Mouse (Mus musculus): ENCODE measurements around the gene Relb. TPM values are rescaled to one million over a fixed set of nuclear protein-coding genes. Genes with fewer than 3 reads are reported as not detected.

The Relb gene
- polyA plus RNA-seq, 1 experiment, result 76.0 TPM

DNA sequence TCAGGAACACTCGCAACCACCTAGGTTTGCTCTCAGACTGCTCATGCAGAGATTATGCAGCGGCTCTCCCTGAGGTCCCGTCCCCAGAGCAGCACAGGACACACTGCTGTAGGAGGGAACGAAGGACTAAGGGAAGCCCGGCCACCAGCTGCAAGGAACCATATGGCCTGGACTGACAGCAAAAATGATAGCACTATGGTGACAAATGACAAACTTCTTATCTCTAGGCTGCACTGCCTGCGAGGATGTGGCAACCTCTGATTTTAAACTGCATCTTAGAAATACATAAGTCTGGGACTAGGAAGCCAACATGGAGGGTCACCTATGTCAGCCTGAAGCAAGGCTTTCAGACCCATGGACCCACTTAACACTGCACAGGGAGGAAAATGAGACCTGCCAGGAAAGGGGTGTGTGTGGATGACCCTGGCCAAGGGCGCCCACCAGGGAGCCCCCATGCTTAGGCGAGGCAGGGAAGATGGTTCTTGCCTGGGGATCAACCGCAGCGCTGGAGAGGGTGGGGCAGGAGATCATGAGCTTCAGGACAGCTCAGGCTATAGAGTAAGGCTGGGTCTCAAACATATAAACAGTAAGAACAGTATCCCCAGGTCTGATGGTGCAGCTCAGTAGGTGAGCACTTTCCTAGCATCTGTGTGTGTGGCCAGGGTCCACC is 36.0 kb downstream of the Relb start:
- 88% methylated on average over 10 of the region's 10 CpGs for whole genome bisulfite sequencing
- no peak for DNase-seq (ENCODE audit: low read depth, low spot score)

DNA sequence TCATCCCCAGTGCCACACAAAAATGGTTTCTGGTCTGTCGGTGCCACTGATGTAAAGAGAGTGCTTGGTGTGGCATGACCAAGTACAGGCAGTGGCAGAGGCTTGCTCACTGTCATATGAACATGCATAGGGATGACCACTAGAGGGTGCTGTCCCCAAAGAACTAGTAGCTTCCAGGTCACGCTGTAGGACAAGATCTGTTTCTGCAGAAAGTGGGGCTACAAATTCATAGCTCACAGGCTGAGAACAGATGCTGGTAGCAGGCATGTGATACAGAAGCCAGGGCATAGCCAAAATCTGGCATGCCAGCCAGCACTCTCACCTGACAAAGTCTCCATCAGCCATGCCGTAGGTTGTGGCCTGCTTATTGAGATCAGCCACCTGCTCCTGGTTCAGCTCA is 39.3 kb downstream of the Relb start:
- WGBS, result 40% methylated on average over 3 of the region's 3 CpGs
- no peak for DNase-seq (ENCODE audit: low read depth, low spot score)

DNA sequence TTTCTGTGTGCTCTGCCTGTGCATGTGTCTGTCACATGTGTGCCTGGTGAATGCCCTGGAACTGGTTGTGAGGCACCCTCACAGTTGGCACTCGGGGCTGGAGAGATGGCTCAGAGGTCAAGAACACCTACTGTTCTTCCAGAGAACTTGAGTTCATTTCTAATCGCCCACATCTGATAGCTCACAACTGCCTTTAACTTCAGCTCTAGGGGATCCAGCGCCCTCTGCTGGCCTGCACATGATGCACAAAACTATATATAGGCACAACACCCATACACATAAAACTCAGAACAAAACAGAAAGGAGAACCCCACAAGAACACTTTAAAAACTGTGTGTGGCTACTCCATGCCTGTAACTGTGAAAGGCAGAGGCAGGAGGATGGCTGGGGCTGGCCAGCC is 40.0 kb downstream of the Relb start:
- WGBS, result 51% methylated on average over 3 of the region's 3 CpGs
- no peak for DNase-seq (ENCODE audit: low read depth, low spot score)

DNA sequence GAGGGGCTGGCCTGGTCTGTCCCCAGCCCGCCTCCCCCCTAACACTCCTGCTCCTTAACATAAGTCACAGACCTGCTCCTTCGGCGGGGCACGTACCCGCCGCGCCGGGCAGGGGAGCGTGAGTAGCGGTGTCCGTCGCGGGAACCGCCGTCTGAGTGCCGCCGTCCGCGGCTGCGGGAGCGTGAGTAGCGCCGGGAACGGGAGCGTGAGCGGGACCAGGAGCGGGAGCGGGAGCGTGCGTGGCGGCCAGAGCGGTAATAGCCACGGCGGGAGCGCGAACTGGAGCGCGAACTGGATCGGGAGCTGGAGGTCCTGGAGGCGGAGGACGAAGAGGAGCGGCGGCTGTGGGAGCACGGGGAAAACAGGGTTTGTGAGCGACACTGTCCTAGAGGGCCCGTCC is 43.0 kb downstream of the Relb start:
- 92% methylated on average over 46 of the region's 46 CpGs for WGBS
- no peak for DNase-seq (ENCODE audit: low read depth, low spot score)

DNA sequence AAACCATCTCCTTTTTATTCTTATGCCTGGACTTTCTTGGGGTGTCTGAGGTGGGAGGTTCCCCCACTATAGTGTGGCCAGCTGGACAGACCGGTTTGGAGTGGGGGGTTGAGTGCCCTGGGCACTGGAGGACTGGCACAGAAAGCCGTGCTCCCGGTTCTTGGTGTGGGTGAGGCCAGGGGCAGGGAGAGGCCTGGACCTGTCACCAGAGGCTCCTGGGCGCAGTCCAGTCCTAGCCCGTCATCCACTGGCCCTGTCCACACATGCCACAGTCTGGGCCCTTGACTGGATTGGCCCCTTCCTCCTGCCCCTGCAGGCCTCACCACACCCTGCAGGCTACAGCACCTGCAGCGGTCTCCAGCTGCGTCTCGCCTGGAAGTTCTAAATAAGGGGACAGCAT is 48.6 kb downstream of the Relb start:
- WGBS, result 68% methylated on average over 8 of the region's 8 CpGs
- DNase-seq (ENCODE audit: low read depth, low spot score), result no peak

DNA sequence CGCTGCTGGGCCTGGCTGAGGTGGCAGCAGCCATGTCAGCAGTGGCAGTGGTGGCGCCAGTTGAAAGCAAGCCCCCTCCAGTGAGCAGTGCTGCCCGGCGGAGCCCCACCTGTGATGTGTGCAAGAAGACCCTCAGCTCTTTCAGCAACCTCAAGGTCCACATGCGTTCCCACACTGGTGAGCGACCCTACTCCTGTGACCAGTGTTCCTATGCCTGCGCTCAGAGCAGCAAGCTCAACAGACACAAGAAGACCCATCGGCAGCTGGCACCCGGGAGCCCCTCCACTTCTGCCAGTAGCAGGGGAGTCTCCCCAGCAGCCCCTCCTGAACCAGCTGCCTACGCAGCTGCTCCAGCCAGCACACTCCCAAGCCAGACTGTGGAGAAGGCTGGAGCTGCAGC is 49.5 kb downstream of the Relb start:
- no peak for DNase-seq (ENCODE audit: low read depth, low spot score)
- 92% methylated on average over 10 of the region's 10 CpGs for WGBS

DNA sequence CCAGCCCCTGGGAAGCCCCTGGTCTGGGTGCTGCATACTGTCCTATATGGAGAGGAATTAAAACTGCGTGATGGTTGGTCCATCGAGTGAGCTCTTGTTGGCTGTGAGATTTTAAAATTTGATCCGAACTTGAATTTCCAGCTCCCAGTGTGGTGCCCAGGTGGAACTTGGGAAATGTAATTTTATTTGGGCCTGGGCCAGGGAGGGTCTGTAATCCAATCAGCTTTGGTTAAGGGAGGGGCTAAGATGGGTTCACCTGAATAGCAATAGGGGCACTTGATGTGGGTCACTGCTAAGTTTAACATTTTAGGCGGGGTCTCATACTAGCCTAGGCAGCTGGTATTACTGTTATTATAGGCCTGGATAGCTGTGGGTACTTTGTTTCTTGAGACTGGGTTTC is 50.8 kb downstream of the Relb start:
- 69% methylated on average over 4 of the region's 4 CpGs for WGBS
- DNase-seq (ENCODE audit: low read depth, low spot score), result no peak

DNA sequence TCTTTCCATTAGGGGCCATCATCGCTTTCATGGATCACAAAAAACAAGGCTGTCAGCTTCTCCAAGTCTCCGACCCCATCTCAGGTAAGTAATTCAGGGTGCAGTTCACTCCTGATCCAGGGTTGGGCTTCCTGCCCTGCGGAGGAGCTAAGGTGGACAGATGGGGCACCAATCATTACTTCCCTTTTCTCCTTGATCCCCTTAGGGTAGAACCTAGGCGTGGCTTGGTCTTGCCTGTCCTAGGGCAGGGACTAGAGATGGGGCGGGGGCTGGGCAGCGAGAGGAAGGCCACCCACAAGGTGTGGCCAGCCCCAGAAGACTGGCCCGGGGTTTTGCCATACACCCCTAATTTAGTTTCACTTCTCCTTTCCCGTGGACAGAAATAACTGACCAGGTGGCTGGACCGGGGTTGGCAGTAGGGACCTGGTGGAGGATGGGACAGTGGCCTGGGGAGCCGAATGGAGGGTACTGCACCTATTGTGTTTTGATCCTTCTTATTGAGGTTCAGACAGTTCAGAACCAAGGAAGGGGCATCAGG is 51.3 kb downstream of the Relb start:
- WGBS, result 13% methylated on average over 10 of the region's 10 CpGs
- DNase-seq (ENCODE audit: low read depth, low spot score), result no peak

DNA sequence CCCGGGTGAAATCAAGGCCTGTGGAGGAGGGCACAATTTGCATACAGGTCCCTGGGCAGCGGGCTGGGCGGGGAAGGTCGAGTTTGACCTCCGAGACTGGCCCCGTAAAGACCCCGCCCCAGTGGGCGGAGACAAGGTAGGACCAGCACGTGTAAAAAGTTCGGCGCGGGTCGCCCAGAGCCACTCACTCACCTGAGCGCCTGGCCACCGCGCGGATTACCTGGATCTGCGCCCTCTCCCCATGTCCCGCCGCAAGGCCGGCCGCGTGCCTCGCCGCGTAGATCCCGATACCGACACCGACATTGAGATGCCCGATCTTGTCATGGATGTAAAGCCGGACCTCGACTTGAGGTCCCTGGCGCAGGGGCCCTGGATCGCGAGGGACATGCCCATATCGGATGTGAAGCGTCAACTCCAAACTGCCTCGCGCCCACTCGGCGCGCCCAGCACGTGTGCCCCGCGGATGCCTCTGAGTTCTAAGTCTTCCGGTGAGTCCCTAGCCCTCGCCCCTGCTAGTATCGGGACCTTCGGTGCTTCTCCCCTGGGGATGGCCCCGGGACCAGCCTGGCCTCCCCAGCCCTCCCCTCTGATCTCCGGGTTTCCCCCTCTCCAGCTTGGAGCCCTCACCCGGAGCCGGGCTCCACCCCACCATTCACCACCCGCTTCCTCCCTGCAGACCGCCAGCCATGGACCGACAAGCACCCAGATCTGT is 51.9 kb downstream of the Relb start, which contains the start of the genes Zfp296 and Gemin7:
Gene Zfp296 (plus strand): TSS at position 147 of the 712 bp plus-strand sequence.
Gene Gemin7 (minus strand): TSS at position 455 of the 712 bp plus-strand sequence.
- WGBS, result under 1% methylated on average over 56 of the region's 56 CpGs
- DNase-seq (ENCODE audit: low read depth, low spot score), result no peak

DNA sequence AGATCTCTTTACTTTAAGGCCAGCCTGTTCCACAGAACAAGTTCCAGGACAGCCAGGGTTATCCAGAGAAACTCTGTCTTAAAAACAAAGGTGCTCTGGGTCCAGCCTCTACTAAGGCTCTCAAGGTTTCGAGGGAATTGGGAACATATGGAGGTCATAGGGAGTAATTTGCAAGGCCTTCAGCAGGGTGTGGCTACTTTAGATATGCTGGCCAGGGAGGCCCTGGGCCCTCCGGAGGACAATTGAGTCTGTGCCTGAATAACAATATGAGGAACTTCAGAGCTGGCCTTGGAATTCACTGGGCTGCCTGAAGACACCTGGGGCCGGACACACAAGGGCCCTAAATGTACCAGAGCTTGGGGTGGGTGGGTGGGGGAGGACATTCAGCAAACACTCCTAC is 53.7 kb downstream of the Relb start:
- no peak for DNase-seq (ENCODE audit: low read depth, low spot score)

DNA sequence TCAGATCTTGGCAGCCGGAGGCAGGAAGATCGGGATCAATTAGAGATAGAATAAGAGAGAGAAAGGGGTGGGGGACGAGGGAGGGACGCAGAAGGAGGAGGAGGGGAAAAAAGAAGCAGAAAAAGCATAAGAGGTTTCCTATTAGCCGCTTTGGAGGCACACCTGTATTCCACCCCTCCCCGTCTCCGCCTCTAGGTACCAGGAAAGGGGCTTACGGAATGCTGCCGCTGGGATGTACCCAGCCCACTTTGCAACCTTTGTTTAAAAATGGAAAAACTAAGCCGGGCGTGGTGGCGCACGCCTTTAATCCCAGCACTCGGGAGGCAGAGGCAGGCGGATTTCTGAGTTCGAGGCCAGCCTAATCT is 55.5 kb downstream of the Relb start:
- DNase-seq (ENCODE audit: low read depth, low spot score), result no peak
- 11% methylated on average over 16 of the region's 16 CpGs for WGBS

More for the DNA sequence above, 53.7 kb downstream of the Relb start:
- 48% methylated on average over 3 of the region's 3 CpGs for WGBS

DNA sequence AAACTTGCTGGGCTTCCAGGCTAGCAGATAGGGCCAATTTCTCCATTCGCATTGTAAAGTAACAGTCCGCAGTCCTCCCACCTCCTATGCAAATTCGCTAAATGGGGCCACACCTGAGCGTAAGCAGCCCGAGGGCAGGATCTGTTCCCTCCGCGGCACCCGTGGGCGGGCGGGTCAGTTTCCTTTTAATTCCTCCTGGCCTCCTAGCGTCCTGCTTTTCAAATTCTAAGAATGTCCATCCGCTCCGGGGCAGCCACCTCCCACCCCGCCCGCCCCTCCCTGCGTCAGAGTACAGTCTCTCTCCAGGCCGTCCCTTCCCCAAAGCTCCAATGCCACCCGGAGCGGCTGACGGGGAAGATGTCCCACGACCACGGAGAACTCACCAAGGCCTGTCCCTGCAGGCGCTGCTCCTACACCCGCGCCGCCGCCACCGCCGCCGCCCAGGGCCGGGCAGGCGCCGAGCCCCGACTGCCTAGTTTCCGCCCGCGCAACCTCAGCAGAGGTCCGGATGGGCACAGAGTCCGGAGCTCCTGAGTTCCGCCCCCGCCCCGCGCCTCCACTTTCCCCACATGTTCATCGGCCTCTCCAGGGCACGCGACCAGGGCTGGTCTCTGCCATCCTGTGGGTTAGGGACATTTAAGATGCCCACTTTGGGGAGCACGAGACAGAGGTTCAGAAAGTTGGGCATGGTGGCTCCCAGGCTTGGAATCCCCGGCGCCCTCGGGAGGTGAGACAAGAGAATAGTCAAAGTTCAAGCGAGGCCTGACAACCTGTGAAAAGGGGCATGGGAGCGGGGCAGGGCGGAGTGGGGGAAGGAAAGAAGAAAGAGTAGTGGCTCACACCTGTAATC is 56.1 kb downstream of the Relb start:
- no peak for DNase-seq (ENCODE audit: low read depth, low spot score)
- under 1% methylated on average over 53 of the region's 53 CpGs for WGBS

DNA sequence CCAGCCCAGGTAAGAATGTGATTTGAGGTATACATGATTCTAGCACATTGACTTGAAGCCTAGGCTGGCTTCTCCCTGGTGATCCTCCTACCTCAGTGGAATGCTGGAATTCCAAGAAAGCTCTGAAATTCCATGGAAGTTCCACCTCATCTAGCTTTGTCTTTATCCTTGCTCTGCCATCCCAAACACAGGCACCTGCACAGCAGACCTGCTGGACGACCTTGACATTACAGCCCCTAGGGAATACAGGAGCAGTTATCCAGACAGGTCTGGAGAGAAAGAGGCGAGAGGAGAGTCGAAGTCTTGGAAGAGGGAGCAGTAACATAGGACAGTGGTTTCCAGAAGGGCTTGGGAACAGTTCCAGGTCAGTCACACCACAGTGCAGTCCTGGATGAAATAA is 59.6 kb downstream of the Relb start:
- 77% methylated on average over 3 of the region's 3 CpGs for WGBS
- DNase-seq (ENCODE audit: low read depth, low spot score), result no peak

DNA sequence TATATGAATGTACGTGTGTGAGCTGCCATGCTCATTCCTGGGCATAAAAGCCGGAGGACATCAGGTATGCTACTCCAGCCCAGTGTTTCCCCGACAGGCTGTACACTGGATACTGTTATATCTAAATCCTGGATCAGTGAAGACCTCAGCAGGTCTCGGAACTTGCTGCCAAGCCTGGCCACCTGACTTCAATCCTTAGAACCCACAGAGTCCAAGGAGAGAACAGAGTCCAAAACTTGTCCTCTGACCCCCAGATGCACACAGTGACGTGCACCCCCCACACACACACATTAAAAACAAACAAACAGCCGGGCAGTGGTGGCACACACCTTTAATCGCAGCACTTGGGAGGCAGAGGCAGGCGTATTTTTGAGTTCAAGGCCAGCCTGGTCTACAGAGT is 61.8 kb downstream of the Relb start:
- no peak for DNase-seq (ENCODE audit: low read depth, low spot score)
- 89% methylated on average over 8 of the region's 8 CpGs for WGBS

DNA sequence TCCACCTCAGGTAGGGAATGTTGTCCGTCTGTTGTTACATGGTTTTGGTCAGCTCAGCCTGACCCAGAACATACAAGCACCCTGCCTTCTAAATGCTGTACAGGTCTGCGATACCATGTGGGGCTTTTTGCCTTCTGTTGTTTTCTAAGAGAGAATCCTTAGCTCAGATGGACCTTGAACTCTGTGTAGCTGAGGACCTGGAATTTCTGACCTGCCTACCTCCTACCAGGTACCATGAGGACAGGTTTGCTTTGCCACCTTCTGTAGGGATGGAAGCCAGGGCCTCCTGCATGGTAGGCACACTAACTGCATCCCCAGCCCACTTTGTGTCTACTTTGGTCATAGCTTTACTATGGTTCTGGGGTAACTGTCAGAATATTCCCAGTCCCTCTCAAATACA is 63.4 kb downstream of the Relb start:
- DNase-seq (ENCODE audit: low read depth, low spot score), result no peak
- 95% methylated on average over 2 of the region's 2 CpGs for WGBS

DNA sequence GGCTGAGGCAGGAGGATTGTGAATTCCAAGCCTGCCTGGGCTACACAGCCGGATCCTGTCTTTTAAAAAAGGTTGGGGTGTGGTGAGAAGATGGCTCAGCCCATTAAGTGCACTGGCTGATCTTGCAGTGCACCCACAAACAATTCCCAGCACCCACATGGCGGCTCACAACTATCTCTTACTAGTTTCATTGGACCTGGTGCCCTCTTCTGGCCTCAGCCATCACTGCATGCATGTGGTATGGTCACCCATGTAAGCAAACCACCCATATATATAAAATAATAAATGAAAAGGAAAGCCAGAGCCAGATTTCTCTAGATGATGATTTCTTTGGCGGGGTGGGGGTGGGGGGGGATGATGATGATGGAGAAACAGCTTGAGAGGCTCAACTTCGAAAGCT is 64.8 kb downstream of the Relb start:
- DNase-seq (ENCODE audit: low read depth, low spot score), result no peak
- 95% methylated on average over 4 of the region's 4 CpGs for WGBS

DNA sequence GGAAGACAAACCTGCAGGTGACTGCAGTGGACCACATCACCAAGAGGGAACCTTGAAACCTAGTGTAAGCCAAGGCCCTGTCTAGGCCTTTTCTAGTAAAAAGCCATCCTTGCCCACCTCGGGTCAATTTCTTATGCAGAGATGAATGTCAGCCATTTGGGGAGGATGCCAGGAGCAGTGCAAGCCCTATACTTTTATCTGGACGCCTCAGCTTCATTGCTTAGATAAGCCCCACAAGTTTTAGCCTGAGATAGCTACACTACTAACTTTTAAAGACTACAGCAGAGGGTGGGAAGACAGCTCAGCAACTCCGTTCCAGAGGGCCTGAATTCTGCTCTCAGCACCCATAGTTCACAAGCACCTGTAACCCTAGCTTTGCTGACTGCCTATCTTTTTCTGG is 65.4 kb downstream of the Relb start:
- DNase-seq (ENCODE audit: low read depth, low spot score), result no peak

DNA sequence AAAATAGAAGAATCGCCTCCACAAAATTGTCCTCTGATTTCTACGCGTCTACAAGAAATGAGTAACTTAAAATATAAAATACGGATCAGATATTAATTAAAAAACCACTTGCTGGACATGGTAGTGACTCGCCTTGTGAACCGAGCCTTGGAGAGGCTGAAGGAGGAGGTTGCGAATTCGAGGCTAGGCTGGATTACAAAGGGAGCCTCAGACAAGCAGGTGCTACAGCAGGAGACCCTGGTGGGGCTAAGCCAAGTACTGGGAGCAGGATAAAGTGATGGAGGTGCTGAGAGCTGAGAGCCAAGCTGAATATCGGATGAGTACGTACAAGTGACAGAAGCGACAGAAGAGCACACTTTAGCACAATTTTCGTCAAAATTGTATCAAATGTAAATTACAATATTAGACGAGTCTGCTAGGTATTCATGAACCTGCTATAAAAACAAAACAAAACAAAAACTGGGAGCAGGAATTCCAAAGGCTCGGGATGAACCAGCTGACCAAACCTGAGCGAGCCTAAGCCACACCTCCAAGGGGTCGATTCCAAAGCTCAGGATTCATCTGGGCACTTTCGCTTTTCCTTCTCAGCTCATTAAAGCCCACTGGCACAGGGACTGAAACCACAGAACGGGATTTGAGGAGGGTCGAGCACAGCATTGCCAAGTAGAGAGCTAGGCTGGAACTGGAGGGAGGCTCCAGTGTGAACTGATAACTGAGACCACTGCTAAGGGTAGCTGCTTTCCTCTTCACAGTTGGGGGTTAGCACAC is 66.4 kb downstream of the Relb start, which contains the start of gene Ppp1r37:
Gene Ppp1r37 (minus strand): TSS at position 434 of the 768 bp plus-strand sequence.
- WGBS, result 2% methylated on average over 19 of the region's 19 CpGs
- no peak for DNase-seq (ENCODE audit: low read depth, low spot score)

More for the DNA sequence above, 65.4 kb downstream of the Relb start:
- WGBS, result 76% methylated on average over 3 of the region's 3 CpGs

All from large intestine, adult 2 months (tissue).